Mouse (Mus musculus) brain, embryonic 14.5 days (tissue): ENCODE measurements around the gene Oas1a.

ENCODE experiments used
- CTCF ChIP-seq: fragments of 200-500 bp; IDR thresholded peaks from 2 replicates; pipeline ENCODE4 v1.5.1; 2012; ENCODE audit warnings: inconsistent platforms, mild to moderate bottlenecking, moderate library complexity, borderline replicate concordance; ENCODE audit not compliant: insufficient read depth, insufficient read length; ENCODE audit errors: extremely low read depth
- POLR2A ChIP-seq: fragments of 200-500 bp; IDR thresholded peaks from 2 replicates; pipeline ENCODE4 v1.6.1; 2012; ENCODE audit warnings: mild to moderate bottlenecking, inconsistent platforms, borderline replicate concordance; ENCODE audit not compliant: poor library complexity, insufficient read depth, insufficient read length, severe bottlenecking; ENCODE audit errors: extremely low read depth

- no peak for TF ChIP-seq CTCF
- no peak for TF ChIP-seq POLR2A
These were observed 16.6 kb upstream of the Oas1a start for GRCm38 (mm10) chr5:120923969-120924368.
